Mouse (Mus musculus) 3134 (cell line): ENCODE measurements around the gene Olfr1113.
"Not testable (repeated sequence)": the region's sequence is repeated elsewhere in the genome, so short reads cannot be mapped to it uniquely, and the experiment has no call there.

Source experiments
- DNase-seq: peaks from one replicate; pipeline ENCODE4 v3.0.0-alpha.2; 2011; ENCODE audit warnings: low spot score; ENCODE audit not compliant: insufficient read length; ENCODE audit errors: extremely low read depth

Gene Olfr1113

DNA sequence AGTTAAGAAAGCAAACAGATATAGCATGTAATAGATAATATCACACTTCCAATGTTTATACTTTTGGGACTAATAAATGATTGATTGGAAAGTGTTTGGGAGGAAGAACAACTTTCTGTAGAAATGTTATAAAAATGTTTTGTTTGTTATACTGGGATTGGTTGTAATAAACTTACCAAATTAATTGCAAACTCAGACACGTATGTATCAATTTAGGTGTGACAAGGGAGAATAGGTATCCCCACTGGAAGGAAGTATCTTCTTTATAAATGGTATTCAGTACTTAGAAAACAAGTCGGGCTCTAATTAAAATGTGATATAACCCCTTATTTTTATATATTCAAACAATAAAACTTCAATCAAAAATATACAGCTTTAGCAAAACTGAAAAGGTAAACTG lies at the start of gene Olfr1113:
Olfr1113 (plus strand) TSS at position 301 of the 400 bp plus-strand sequence.
- no peak for DNase-seq

DNA sequence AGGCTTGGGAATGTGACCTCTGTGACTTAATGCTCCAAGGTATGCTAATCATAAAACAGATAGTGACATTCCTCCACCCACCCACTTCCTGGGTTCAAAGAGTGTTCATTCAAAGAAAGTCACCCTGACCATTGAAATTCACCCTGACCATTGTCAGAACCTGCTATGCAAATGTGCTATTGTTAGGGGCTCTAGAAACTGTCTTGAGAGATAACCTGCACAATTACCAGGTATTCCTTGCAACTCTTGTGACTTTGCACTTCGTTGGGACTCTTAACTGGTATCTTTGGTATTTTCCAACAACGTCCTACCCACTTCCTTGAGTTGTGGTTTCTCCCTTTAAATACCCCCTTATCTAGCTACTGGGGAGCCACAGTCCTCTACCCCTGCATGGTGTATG lies 41.0 kb upstream of the Olfr1113 start:
- not testable (repeated sequence) for DNase-seq

DNA sequence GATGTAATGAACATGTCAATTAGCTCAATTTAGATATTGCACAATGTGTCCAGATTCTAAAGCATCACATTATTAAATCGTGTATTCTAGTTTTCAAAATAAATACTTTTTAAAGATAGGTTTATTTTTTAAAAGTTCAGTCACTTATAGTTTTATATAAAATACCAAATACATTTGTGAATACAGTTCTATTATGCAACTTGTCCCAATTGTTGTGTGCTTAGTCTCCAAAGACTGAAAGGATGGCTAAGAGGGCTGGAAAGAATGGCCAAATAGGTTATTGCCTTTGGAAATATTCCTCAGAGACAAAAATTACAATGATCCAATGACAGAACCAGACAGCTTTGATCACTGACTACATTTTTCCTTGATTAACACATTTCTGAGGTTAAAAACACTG lies 21.3 kb upstream of the Olfr1113 start, which contains the start of gene Olfr1112:
Olfr1112 (plus strand) TSS at position 301 of the 400 bp plus-strand sequence.
- no peak for DNase-seq

DNA sequence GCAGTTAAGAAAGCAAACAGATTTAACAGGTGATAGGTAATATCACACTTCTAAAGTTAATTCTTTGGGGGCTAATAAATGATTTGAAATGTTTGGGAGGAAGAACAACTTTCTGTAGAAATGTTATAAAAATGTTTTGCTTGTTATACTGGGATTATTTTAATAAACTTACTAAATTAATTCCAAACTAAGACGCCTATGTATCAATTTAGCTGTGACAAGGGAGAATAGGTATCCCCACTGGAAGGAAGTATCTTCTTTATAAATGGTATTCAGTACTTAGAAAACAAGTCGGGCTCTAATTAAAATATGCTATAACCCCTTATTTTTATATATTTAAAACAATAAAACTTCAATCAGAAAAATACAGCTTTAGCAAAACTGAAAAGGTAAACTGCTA lies 38.9 kb downstream of the Olfr1113 start, which contains the start of gene Olfr1115:
Olfr1115 (plus strand) TSS at position 301 of the 400 bp plus-strand sequence.
- DNase-seq, result no peak
